Mouse (Mus musculus): ENCODE measurements at regions not wholly inside any gene's neighbourhood (a gene's known extent, or its start where the extent isn't known, plus 50 kb on each side); places are given as distances from the start of the nearest gene placed in this dataset.
"Not testable (repeated sequence)": the region's sequence is repeated elsewhere in the genome, so short reads cannot be mapped to it uniquely, and the experiment has no call there.

GRCm38 (mm10) chr14:53621376-53621775 is 632.5 kb downstream of the Dad1 start:
- DNase-seq (ENCODE audit: extremely low read depth, low read depth), result peak; percentile 13

GRCm38 (mm10) chr14:53616061-53616460 is 637.8 kb downstream of the Dad1 start:
- not testable (repeated sequence) for DNase-seq (ENCODE audit: extremely low read depth, low read depth)

- DNase-seq (ENCODE audit: extremely low read depth, low read depth), result no peak
Measured at GRCm38 (mm10) chr14:53614341-53614740, 639.6 kb downstream of the Dad1 start.

GRCm38 (mm10) chr14:53599299-53599698 is 654.6 kb downstream of the Dad1 start:
- not testable (repeated sequence) for DNase-seq (ENCODE audit: extremely low read depth, low read depth)

DNA sequence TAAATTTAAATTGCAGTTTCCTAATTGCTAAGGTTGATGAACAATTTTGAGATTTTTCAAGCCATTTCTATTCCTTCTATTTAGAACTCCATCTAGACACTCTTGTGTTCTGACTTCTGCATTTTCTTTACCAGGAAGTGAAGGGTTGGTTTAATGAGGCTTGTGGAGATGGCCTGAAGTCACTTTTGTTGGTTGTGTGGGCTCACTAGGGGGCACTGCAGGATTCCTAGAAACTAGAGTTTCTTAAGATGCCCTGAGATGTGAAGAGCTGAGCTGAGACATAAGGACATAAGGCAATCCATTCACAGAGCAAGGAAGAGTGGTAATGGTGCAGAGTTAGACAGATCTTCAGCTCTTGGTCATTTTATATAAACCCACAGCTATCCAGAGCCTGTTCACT is 656.6 kb downstream of the Dad1 start:
- not testable (repeated sequence) for DNase-seq (ENCODE audit: extremely low read depth, low read depth)

DNA sequence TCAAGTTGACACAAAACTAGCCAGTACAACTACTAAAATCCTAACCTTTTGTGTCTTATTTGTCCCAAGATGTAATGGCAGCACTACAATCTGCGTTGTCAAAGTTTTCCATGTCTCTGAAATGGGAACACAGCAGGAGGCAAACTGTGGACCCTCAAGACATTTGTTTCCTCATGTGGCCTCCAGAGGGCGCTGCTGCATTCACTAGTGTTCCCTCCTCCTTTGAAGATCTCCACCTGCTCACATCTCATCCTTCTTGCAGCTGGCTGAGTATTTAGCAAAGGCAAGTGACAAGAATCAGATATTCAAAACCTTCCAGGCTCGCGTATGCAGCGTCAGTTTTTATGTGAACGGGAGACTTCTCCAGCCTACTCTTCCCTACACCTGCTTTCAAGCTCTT is 663.3 kb downstream of the Dad1 start:
- DNase-seq (ENCODE audit: extremely low read depth, low read depth), result not testable (repeated sequence)

DNA sequence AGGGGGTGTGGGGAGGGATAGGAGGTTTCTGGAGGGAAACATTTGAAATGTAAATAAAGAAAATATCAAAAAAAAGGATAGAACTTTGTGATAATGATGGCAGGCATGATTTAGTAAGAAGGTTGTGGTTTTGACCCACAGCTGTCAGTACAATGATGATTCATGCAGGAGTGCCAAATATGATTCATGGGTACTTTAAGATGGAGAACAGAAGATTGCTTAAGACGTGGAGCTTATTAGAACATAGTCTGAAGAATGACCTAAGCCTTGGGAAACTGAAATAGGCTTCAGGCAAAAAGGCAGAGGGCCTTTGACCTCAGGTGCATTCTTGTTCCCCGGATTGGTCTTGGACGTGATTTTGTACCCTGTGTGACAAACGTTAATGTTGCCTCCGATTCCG is 671.4 kb downstream of the Dad1 start:
- not testable (repeated sequence) for DNase-seq (ENCODE audit: extremely low read depth, low read depth)

DNA sequence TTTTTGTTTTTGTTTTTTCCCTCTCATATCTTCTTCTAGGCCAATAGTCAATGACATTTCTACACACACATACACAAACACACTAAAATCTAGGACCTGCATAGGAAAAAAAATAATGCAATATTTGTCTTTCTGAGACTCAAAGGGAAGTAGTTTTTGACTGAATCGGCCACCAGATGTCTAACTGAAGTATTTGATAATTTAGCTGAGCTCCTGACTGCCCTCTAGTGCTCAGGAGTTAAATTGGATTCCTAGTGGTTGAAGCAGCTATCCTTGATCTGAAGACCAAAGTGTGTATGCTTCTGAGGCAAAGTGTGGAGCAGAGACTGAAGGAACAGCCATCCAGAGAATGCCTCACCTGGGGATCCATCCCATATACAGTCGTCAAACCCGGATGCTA is 672.2 kb downstream of the Dad1 start:
- not testable (repeated sequence) for DNase-seq (ENCODE audit: extremely low read depth, low read depth)

GRCm38 (mm10) chr14:53576927-53577326 is 677.0 kb downstream of the Dad1 start:
- DNase-seq (ENCODE audit: extremely low read depth, low read depth), result not testable (repeated sequence)

DNA sequence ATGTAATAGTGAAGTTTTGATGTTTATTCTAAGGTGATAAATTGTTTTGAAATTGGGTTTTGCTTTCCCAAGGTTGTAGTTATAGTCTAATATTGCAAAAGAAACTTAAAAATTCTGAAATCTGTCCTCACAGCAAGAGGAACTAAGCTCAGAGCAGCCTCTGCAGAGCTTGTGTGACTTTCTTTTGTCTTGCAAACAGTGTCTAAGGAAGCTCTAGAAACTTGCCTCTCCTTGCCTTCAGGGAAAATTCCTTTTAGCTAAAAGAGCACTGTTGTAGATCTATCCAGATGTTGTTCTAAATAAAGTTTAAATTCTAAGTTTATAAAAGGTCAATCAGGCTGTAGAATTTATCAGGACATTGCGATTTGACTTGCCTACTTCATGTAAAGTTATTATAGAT is 681.2 kb downstream of the Dad1 start:
- not testable (repeated sequence) for DNase-seq (ENCODE audit: extremely low read depth, low read depth)

GRCm38 (mm10) chr14:53562606-53563005 is 691.3 kb downstream of the Dad1 start:
- no peak for DNase-seq (ENCODE audit: extremely low read depth, low read depth)

- DNase-seq (ENCODE audit: extremely low read depth, low read depth), result not testable (repeated sequence)
Measured at GRCm38 (mm10) chr14:53560146-53560545, 693.8 kb downstream of the Dad1 start.

DNA sequence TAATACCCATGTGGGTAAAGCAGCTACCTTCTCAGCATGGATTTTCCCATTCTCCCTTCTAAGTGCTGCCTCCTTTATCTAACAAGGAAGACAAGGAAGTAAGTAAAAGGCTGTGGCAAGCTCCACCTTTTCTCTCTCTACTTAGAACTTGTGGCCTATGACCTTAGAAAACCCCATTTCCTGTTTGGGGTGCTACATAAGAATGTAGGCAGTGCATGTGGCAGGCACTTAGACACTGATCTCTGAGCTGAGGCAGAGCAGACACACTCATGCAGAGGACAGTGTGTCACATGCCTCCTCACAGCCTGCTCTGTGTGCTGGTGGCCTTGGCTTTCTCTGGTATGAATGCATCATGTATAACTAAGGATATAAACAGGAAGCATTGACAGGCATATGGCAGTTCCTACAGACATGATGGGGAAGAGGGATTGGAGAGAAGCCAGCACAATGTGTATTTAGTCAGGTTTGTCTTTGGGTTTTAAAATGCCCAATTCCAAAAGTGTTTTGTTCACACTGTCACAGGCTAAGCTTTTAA is 694.5 kb downstream of the Dad1 start:
- DNase-seq (ENCODE audit: extremely low read depth, low read depth), result not testable (repeated sequence)

DNA sequence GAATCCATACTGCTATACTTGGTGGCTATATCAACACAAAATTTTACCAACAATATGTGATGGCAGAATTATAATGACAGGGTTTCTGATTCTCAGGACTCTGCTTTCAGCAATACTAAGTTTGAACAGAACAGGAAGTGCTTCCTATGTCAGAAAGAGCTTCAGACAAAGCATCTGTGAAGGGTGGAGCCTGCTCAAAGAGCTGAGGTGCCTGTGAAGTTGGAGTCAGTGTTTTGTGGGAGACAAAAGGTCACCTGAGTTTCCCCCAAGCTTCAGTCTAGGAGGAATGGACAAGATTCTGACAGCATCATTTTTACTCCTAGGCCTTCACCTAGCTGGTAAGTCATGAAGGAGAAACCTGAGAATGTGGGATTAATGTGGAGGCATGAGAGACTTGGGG is 700.1 kb downstream of the Dad1 start:
- no peak for DNase-seq (ENCODE audit: extremely low read depth, low read depth)

DNA sequence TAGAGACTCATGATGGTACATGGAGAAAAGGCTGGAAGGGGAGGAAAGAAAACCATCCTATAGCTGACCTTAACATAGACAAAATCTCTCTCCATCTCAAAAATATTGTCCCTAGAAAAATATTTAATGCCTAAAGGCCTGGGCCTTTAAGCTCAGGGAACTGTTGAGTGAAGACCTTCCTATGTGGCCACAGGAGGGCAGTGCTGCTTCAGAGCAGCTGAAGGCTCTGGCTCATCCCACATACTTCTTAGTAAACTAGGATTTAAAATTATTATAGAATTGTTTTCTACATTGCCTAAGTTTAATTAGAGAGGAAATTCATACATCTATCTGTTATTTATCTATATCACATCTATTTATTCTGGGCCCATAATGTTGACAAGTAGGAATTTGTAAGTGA is 706.5 kb downstream of the Dad1 start:
- peak; percentile 3 for DNase-seq (ENCODE audit: extremely low read depth, low read depth)

DNA sequence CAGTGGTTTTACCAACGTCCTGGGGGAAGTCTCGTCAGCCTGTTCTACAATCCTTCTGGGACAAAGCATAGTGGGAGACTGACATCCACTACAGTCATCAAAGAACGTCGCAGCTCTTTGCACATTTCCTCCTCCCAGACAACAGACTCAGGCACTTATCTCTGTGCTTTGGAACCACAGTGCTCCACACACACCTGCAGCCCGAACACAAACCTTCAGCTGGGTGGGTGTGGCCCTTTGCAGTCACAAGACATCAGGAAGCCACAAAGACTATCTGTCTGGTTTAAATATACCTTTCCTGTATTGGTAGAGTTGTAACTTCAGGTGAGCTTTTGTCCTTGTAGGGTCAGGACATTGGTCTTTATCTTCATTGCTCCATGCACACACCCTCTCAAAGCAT is 708.6 kb downstream of the Dad1 start:
- no peak for DNase-seq (ENCODE audit: extremely low read depth, low read depth)

GRCm38 (mm10) chr14:53541640-53542039 is 712.3 kb downstream of the Dad1 start:
- DNase-seq (ENCODE audit: extremely low read depth, low read depth), result peak; percentile 30

DNA sequence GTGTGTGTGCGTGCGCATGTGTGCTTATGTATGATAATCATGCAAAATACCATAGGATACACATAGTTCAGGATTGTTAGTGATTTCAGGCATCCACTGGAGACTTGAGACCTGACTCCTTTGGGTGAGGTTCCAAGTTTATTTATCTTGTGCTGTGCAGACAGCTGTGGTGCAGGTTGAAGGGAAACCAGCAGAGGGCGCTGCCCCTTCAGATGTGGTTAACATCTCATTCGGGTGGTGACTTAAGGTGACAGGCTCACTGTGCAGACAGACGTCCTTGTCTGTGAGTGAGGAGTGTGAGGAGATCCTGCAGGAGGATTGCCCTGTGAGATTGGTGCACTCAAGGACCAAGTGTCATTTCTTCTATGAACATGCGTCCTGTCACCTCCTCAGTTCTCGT is 716.0 kb downstream of the Dad1 start:
- DNase-seq (ENCODE audit: extremely low read depth, low read depth), result peak; percentile 7

GRCm38 (mm10) chr14:53523430-53523829 is 730.5 kb downstream of the Dad1 start:
- not testable (repeated sequence) for DNase-seq (ENCODE audit: extremely low read depth, low read depth)

GRCm38 (mm10) chr14:53518954-53519353 is 735.0 kb downstream of the Dad1 start:
- DNase-seq (ENCODE audit: extremely low read depth, low read depth), result not testable (repeated sequence)

DNA sequence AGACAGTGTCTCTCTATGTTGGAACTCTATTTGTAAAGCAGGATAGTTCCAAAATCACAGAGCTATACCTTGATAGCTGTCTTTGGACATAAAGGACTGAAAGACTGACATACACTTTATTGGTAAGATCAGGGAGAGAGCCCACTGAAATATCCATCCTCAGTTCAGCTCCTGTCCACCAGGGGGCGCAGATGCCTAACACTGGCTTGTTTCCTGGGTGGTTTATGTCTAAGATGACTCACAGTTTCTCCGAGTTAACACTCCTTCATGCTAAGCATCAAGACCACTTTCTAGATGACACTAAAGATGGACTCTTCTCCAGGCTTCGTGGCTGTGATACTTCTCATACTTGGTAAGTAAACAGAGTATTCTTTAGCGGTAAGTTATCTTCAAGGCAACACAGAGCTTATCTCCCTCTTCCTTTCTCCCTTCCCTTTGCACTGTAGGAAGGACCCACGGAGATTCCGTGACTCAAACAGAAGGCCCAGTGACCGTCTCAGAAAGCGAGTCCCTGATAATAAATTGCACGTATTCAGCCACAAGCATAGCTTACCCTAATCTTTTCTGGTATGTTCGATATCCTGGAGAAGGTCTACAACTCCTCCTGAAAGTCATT is 737.2 kb downstream of the Dad1 start:
- DNase-seq (ENCODE audit: extremely low read depth, low read depth), result not testable (repeated sequence)

DNA sequence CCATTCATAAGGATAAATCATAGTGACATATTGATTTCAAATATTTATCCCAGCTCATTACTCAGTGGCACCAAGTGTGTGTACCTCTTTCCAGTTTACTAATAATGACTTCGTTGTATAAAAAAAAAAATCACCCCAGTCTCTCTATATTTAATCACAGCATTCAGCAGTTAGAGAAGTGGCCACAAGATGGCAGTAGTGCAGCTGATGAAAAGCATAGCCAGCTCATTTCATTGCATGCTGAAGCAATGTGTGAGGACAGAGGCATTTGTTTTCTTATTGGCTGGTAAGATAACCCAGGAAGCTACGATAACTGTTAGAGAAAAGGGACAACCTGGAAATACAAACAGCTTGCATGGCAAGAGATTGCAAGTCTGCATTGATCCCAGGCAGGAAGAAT is 748.5 kb downstream of the Dad1 start:
- not testable (repeated sequence) for DNase-seq (ENCODE audit: extremely low read depth, low read depth)

DNA sequence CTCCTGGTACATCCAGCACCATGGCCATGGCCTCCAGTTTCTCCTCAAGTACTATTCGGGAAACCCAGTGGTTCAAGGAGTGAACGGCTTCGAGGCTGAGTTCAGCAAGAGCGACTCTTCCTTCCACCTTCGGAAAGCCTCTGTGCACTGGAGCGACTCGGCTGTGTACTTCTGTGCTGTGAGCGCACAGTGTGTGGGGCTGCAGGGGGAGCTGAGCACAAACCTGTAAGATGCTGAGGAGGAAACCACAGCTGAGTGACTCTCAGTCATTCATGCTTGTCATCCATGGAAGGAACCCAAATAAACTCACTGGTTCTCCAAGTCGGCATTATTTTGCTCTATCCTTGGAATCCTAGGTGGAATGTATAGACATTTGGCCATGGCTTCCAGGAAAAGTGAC is 765.5 kb downstream of the Dad1 start:
- DNase-seq (ENCODE audit: extremely low read depth, low read depth), result not testable (repeated sequence)

Measured in MEL-GATA-1-ER (cell line).